8 mouse cellular contexts compared by ENCODE assay signal in genomic region chr12:16999146-16999545, GRCm38 (mm10). TPM values are rescaled to one million over a fixed set of nuclear protein-coding genes. Genes with fewer than 3 reads are reported as not detected.
DNase-seq lines count a peak whose midpoint lies in the region; ATAC-seq and TF ChIP-seq lines count a peak whose summit lies in the region.

No protein-coding gene starts in this region.

- no peak overlapping the region for H3K27ac ChIP-seq in kidney, embryonic 15.5 days
- H3K27ac ChIP-seq in cortical plate, adult 2 months (ENCODE audit: insufficient read depth, low read length): no peak overlapping the region
- H3K27ac ChIP-seq in hindbrain, postnatal 0 days: no peak overlapping the region
- H3K27ac ChIP-seq in midbrain, embryonic 13.5 days: no peak overlapping the region

- H3K9me3 ChIP-seq in kidney, embryonic 15.5 days (replicated peaks): no peaks in the 10 kb centered on the region
- no peaks in the 10 kb centered on the region for H3K9me3 ChIP-seq in hindbrain, postnatal 0 days (ENCODE audit: low read length)
- no peaks in the 10 kb centered on the region for H3K9me3 ChIP-seq in midbrain, embryonic 13.5 days

- 0 out of 2 replicates have a peak overlapping the region, but pooled peaks have one; percentile 36 for H3K9ac ChIP-seq in kidney, embryonic 15.5 days
- H3K9ac ChIP-seq in hindbrain, postnatal 0 days (replicated peaks; ENCODE audit: low read length): no peak overlapping the region
- H3K9ac ChIP-seq in midbrain, embryonic 13.5 days (replicated peaks): no peak overlapping the region

- no peak for TF ChIP-seq CTCF in cortical plate, adult 2 months (IDR thresholded peaks at IDR 0.05; ENCODE audit: extremely low read depth, insufficient read depth, low read length)
- no peak for TF ChIP-seq CTCF in hindbrain, postnatal 0 days (IDR thresholded peaks at IDR 0.05; ENCODE audit: low read depth)

- no peaks in the 10 kb centered on the region for H3K36me3 ChIP-seq in kidney, embryonic 15.5 days
- no peaks in the 10 kb centered on the region for H3K36me3 ChIP-seq in hindbrain, postnatal 0 days (ENCODE audit: insufficient read depth, low read length)
- 0 out of 2 replicates have a peak, but pooled peaks cover 2% of the 10 kb centered on the region for H3K36me3 ChIP-seq in midbrain, embryonic 13.5 days

- H3K4me3 ChIP-seq in kidney, embryonic 15.5 days (replicated peaks): peak overlapping the region; percentile 68
- peak overlapping the region; percentile 46 for H3K4me3 ChIP-seq in cortical plate, adult 2 months (ENCODE audit: insufficient read depth, low read length)
- peak overlapping the region; percentile 52 for H3K4me3 ChIP-seq in hindbrain, postnatal 0 days (ENCODE audit: low read length)
- H3K4me3 ChIP-seq in midbrain, embryonic 13.5 days (replicated peaks): peak overlapping the region; percentile 46

- TF ChIP-seq POLR2A in cortical plate, adult 2 months (IDR thresholded peaks at IDR 0.05; ENCODE audit: extremely low read depth, insufficient read depth, low read length): no peak

- peak; percentile 9; the same call in 1 of the 2 replicates for ATAC-seq in kidney, embryonic 15.5 days (replicated peaks; ENCODE audit: low FRiP score)
- ATAC-seq in hindbrain, postnatal 0 days: no peak
- no peak; the same call in 1 of the 2 replicates for ATAC-seq in midbrain, embryonic 13.5 days

- H3K4me1 ChIP-seq in kidney, embryonic 15.5 days: peaks cover 21% of the 10 kb centered on the region
- H3K4me1 ChIP-seq in cortical plate, adult 2 months (ENCODE audit: control insufficient read depth, insufficient read depth, low read length): no peaks in the 10 kb centered on the region
- H3K4me1 ChIP-seq in hindbrain, postnatal 0 days (ENCODE audit: insufficient read depth, low read length): no peaks in the 10 kb centered on the region
- peaks cover 14% of the 10 kb centered on the region for H3K4me1 ChIP-seq in midbrain, embryonic 13.5 days (replicated peaks)

- WGBS in kidney, embryonic 15.5 days: 8% methylated on average over 10 of the region's 10 CpGs
- WGBS in hindbrain, postnatal 0 days: 10% methylated on average over 10 of the region's 10 CpGs
- 6% methylated on average over 10 of the region's 10 CpGs for WGBS in midbrain, embryonic 13.5 days

- peak overlapping the region; percentile 94 for H3K4me2 ChIP-seq in kidney, embryonic 15.5 days
- H3K4me2 ChIP-seq in hindbrain, postnatal 0 days (ENCODE audit: low read depth, low read length): peak overlapping the region; percentile 90
- H3K4me2 ChIP-seq in midbrain, embryonic 13.5 days (replicated peaks): peak overlapping the region; percentile 81

- peaks cover 42% of the 10 kb centered on the region for H3K27me3 ChIP-seq in kidney, embryonic 15.5 days
- 0 out of 2 replicates have a peak, but pooled peaks cover 13% of the 10 kb centered on the region for H3K27me3 ChIP-seq in hindbrain, postnatal 0 days (ENCODE audit: insufficient read depth, low read length)
- H3K27me3 ChIP-seq in midbrain, embryonic 13.5 days: peaks cover 46% of the 10 kb centered on the region

- no peak for DNase-seq in kidney, adult 18-20 months
- DNase-seq in hindbrain, postnatal 0 days (ENCODE audit: low spot score): no peak
- DNase-seq in urinary bladder, postnatal 14 days (ENCODE audit: low spot score): no peak
- no peak for DNase-seq in right cerebral cortex, postnatal 14 days
- no peak for DNase-seq in cerebellum, postnatal 14 days

RNA-seq across cellular contexts. Expression of gene Pqlc3, which starts 1.1 kb away (rescaled TPM):
- 4.0 and 4.9 TPM in 2 replicates for polyA plus RNA-seq in kidney, embryonic 15.5 days (2015; fragmentation: Nextera tagmentation; extraction: Ambion mirVana)
- 1.9 and 2.9 TPM in 2 replicates for polyA plus RNA-seq in cortical plate, adult 2 months (2012; rRNA removed)
- total RNA-seq in hindbrain, postnatal 0 days (2014; rRNA removed): 2.6 and 4.3 TPM in 2 replicates
- polyA plus RNA-seq in hindbrain, postnatal 0 days (2015; fragmentation: Nextera tagmentation; extraction: Ambion mirVana): 2.2 and 2.5 TPM in 2 replicates
- 1.6 and 2.1 TPM in 2 replicates for polyA plus RNA-seq in midbrain, embryonic 13.5 days (2015; fragmentation: Nextera tagmentation; extraction: Ambion mirVana)

RNA-seq across cellular contexts. Expression of gene 2410004P03Rik, which starts 12.4 kb away (rescaled TPM):
- 0.40 and 0.76 TPM in 2 replicates for polyA plus RNA-seq in kidney, embryonic 15.5 days (2015; fragmentation: Nextera tagmentation; extraction: Ambion mirVana)
- 0.62 and 0.88 TPM in 2 replicates for polyA plus RNA-seq in cortical plate, adult 2 months (2012; rRNA removed)
- total RNA-seq in hindbrain, postnatal 0 days (2014; rRNA removed): 7.5 and 8.6 TPM in 2 replicates
- polyA plus RNA-seq in hindbrain, postnatal 0 days (2015; fragmentation: Nextera tagmentation; extraction: Ambion mirVana): 7.8 and 10.4 TPM in 2 replicates
- 0.82 and 1.5 TPM in 2 replicates for polyA plus RNA-seq in midbrain, embryonic 13.5 days (2015; fragmentation: Nextera tagmentation; extraction: Ambion mirVana)
